Mouse (Mus musculus) forebrain, embryonic 15.5 days (tissue): ENCODE results near the gene Oxsm. TPM values are rescaled to one million over a fixed set of nuclear protein-coding genes. Genes with fewer than 3 reads are reported as not detected.

Source experiments
- ATAC-seq: fragments of 200-750 bp; cut with Nextera tagmentation; replicated peaks from 2 replicates; pipeline ENCODE4 v1.8.0; 2017; ENCODE audit warnings: mild to moderate bottlenecking, moderate TSS enrichment, moderate library complexity
- H3K27ac ChIP-seq: fragments of 300-500 bp; sonication (generic); replicated peaks from 2 replicates; pipeline ENCODE4 v1.5.1; 2015; ENCODE audit warnings: mild to moderate bottlenecking, inconsistent platforms
- H3K27me3 ChIP-seq: fragments of 300-500 bp; sonication (generic); 2 replicates; pipeline ENCODE4 v1.6.1; 2015; ENCODE audit warnings: inconsistent platforms
- H3K36me3 ChIP-seq: fragments of 300-500 bp; sonication (generic); 2 replicates; pipeline ENCODE4 v1.6.1; 2015; ENCODE audit warnings: mild to moderate bottlenecking, inconsistent platforms
- H3K4me1 ChIP-seq: fragments of 300-500 bp; sonication (generic); 2 replicates; pipeline ENCODE4 v1.6.1; 2015; ENCODE audit warnings: inconsistent platforms
- H3K4me2 ChIP-seq: fragments of 300-500 bp; sonication (generic); replicated peaks from 2 replicates; pipeline ENCODE4 v1.6.1; 2015; ENCODE audit warnings: mild to moderate bottlenecking, inconsistent platforms
- H3K4me3 ChIP-seq: fragments of 300-500 bp; sonication (generic); 2 replicates; pipeline ENCODE4 v1.5.1; 2015; ENCODE audit warnings: mild to moderate bottlenecking, inconsistent platforms
- H3K9ac ChIP-seq: fragments of 300-500 bp; sonication (generic); replicated peaks from 2 replicates; pipeline ENCODE4 v1.6.1; 2015; ENCODE audit warnings: mild to moderate bottlenecking, inconsistent platforms
- H3K9me3 ChIP-seq: fragments of 300-500 bp; sonication (generic); 2 replicates; pipeline ENCODE4 v1.6.1; 2016; ENCODE audit warnings: inconsistent platforms
- WGBS: fragments of 180-500 bp; shearing (Covaris S2); methylation state at CpG from one replicate; pipeline ENCODE4 v1.1.7; 2015; ENCODE audit warnings: mixed read lengths; 5-methylcytosine and 5-hydroxymethylcytosine counted together
- polyA plus RNA-seq: library from polyadenylated mRNA; unstranded; fragments of >200 nt; fragmentation: Nextera tagmentation; extraction: Ambion mirVana; gene quantifications from 2 replicates; pipeline ENCODE4 v1.2.1, GENCODE M21; 2015

The Oxsm gene
- polyA plus RNA-seq, 1 experiment from 2014 or later: 1.7 TPM

DNA sequence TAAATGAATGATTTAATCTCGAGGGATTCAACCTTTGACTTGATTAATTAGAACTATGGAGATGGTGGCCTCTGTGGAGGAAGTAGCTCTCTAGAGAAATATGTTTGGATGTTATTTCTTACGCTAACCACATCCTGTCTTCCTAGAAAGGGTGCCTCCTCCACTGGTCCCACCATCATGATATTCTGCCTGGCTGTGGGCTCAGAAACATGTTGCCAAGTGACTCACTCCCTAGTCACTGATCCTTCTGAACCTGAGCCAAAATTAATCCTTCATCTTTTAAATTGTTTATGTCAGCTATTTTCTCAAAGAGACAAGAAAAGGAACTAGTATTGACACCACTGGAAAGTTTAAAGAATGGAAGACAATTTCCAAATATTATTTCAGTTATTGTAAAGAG is 6.6 kb upstream of the Oxsm start:
- 91% methylated on average over 2 of the region's 2 CpGs for WGBS
- ATAC-seq: no peak
- Histone ChIP-seq H3K4me1 (0 out of 2 replicates have a peak, but pooled peaks cover 5% of the 10 kb centered on the region), H3K27ac (no peak overlapping the region), H3K36me3 (peaks cover 11% of the 10 kb centered on the region), H3K9me3 (no peaks in the 10 kb centered on the region), H3K4me3 (no peak overlapping the region), H3K9ac (no peak overlapping the region), H3K4me2 (no peak overlapping the region), H3K27me3 (no peaks in the 10 kb centered on the region)

DNA sequence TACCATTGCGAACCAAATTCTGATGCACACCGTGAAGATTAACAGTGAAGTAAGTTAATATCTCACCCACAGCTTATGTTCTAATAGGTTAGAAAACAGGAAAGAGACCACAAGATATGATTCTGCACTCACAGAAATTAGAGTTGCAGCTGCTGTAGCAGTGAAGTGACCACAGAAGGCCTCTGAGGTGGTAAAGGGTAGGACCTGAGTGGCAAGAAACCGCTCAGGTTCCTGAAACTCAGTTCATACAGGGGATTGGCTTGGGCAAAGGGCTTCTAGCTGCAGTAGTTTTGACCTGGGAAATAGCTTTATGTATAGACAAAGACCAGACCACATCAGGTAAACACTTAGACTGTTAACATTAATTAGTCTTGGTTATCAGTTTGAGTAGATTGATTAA is 6.1 kb upstream of the Oxsm start:
- Histone ChIP-seq H3K36me3 (peaks cover 11% of the 10 kb centered on the region), H3K9ac (no peak overlapping the region), H3K27me3 (no peaks in the 10 kb centered on the region), H3K4me3 (no peak overlapping the region), H3K4me1 (peaks cover 4% of the 10 kb centered on the region; the same call in 1 of the 2 replicates), H3K9me3 (no peaks in the 10 kb centered on the region), H3K4me2 (no peak overlapping the region), H3K27ac (no peak overlapping the region)
- no peak for ATAC-seq
- WGBS: 95% methylated on average over 3 of the region's 3 CpGs

DNA sequence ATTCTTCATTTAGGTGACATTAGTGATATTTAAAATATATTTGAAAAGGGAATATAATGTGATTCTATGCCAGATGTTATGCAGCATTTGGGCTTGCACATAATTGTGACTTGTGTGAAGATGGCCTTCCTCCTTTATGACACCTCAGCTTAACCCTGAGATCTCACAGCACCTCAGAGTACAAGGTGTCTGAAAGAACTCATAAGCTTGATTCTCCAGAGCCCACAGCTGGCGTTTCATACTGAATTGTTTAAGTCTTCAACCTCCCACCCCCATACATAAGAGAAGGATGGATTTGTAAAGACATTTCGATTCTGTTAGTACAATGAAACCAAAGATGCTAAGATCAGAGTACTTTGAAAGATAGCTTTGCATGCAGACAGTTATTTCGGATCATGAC is 491 bp upstream of the Oxsm start:
- Histone ChIP-seq H3K36me3 (no peaks in the 10 kb centered on the region; the same call in 1 of the 2 replicates), H3K9ac (peak overlapping the region; percentile 96), H3K27me3 (no peaks in the 10 kb centered on the region), H3K27ac (no peak overlapping the region), H3K4me2 (peak overlapping the region; percentile 89), H3K4me3 (peak overlapping the region; percentile 89), H3K4me1 (peaks cover 17% of the 10 kb centered on the region), H3K9me3 (no peaks in the 10 kb centered on the region)
- ATAC-seq: no peak
- 67% methylated on average over 3 of the region's 3 CpGs for WGBS

DNA sequence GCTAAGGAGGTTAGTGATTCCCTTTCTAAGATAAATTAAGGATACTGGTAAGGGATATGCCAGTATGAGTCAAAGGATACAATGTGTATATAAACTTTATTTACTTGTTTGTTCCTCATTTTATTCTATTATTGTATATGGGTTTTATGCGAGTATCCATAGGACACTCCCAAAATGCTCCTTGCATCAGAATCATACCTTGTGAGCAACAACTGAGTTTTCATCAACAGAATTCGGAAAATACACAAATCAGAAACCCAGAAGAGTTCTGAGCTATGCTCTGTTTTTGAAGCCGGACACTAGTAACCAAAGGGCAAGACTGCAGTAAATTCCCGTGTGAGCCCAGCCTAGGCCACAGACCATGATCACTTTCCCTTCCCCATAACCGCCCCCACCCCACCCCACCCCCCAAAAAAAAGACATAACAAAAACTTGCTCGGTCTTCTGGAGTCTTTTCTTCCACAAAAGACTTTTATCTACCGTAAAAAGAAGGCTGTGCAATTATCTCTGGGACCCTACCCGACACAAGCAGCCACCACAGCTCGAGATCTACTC is 928 bp downstream of the Oxsm start:
- H3K4me3 ChIP-seq: peak overlapping the region; percentile 89
- peak overlapping the region; percentile 82; the same call in 1 of the 2 replicates for H3K27ac ChIP-seq
- no peaks in the 10 kb centered on the region for H3K36me3 ChIP-seq
- peak; percentile 39 for ATAC-seq
- H3K9me3 ChIP-seq: no peaks in the 10 kb centered on the region
- WGBS: 20% methylated on average over 9 of the region's 9 CpGs
- H3K9ac ChIP-seq: peak overlapping the region; percentile 96
- H3K27me3 ChIP-seq: no peaks in the 10 kb centered on the region
- H3K4me1 ChIP-seq: peaks cover 20% of the 10 kb centered on the region
- peak overlapping the region; percentile 89 for H3K4me2 ChIP-seq

DNA sequence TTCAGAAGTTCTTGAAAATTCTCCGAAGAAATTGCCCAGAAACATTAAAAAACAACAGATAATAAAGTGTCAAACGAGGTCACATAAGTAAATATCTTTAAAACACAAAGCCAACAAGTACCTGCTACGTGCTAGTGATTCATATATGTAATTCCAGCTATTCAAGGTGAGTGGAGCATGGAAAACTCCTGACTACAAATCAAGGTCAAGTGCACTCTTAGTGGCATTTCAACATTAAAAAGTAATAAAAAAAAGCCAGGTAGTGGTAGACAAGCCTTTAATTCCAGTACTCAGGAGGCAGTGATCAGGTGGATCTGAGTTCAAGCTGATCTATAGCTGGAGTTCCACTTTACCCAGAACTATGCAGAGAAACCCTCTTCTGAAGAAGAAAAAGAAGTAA is 1.5 kb downstream of the Oxsm start:
- Histone ChIP-seq H3K4me3 (0 out of 2 replicates have a peak overlapping the region, but pooled peaks have one; percentile 89), H3K36me3 (no peaks in the 10 kb centered on the region), H3K27ac (no peak overlapping the region), H3K4me2 (no peak overlapping the region), H3K9me3 (no peaks in the 10 kb centered on the region), H3K9ac (no peak overlapping the region), H3K27me3 (no peaks in the 10 kb centered on the region), H3K4me1 (peaks cover 23% of the 10 kb centered on the region)
- no peak for ATAC-seq
- 76% methylated on average over 3 of the region's 3 CpGs for WGBS

DNA sequence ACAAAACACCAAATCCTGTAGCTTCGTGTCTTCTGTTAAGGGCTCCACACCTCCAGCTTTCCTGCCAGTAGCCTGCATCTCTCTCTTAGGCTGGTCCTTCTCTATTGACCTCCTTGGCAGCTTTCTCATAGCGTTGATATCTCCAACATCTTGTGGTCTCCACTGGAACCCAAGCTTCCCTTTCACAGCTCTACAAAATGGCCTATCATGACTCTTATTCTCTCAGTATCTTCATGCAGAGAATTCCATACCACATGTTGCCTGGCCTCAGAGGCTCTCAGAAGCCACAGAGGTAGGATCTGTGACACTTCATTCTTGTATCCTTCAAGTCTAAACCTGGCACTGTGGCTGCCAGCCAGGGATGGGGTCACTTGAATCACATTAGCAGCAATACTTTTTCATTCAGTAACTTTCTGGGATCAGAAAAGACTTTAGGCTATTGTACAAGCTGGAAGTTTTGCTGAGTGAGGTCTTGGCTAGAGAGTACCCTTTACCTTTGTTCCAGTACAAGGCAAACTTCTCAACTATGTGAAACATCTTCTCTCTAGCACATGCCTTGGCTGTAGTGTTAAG is 3.2 kb downstream of the Oxsm start:
- Histone ChIP-seq H3K27ac (no peak overlapping the region), H3K27me3 (no peaks in the 10 kb centered on the region), H3K9me3 (no peaks in the 10 kb centered on the region), H3K36me3 (no peaks in the 10 kb centered on the region), H3K4me2 (no peak overlapping the region), H3K4me3 (no peak overlapping the region), H3K9ac (no peak overlapping the region), H3K4me1 (peaks cover 28% of the 10 kb centered on the region)
- ATAC-seq: no peak
- WGBS: 93% methylated on average over 2 of the region's 2 CpGs

DNA sequence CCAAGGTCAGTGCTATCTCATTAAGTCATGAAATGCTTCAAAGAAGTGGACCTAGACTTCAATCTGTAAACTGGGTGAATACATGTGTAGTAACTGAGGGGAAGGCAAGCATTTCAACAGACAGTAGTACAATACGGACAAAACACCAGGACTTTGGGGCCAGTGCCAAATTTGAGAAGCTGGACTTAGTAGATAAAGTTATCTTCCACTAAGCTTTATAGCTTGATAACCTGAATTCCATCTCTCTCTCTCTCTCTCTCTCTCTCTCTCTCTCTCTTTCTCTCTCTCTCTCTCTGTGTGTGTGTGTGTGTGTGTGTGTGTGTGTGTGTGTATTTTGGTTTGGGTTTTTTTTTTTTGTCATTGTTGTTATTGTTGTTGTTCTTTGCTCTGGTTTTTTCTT is 4.5 kb downstream of the Oxsm start:
- no peak for ATAC-seq
- Histone ChIP-seq H3K9ac (no peak overlapping the region), H3K27me3 (no peaks in the 10 kb centered on the region), H3K4me2 (no peak overlapping the region), H3K9me3 (no peaks in the 10 kb centered on the region), H3K4me3 (no peak overlapping the region), H3K4me1 (peaks cover 22% of the 10 kb centered on the region), H3K27ac (no peak overlapping the region), H3K36me3 (no peaks in the 10 kb centered on the region)
- 58% methylated on average over 1 of the region's 1 CpGs for WGBS

DNA sequence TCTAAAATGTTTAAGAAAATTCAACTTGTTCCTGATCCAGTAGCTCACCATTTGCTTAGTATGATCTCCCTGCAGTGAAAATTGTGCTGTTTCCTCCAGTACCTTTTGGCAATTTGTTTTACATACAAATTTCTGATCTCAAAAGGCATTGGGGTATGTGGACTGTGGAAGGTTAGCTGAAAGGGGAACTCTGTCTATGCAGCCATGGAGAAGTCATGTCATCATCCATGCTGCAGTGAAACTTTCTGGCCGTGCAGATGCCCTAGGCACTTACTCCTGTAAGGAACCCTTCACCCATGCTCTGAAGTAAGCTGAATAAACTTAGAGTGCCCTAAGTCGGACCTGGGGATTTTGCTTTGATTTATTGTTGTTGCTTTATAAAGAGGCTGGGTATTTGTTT is 5.2 kb downstream of the Oxsm start:
- H3K36me3 ChIP-seq: no peaks in the 10 kb centered on the region
- H3K4me3 ChIP-seq: no peak overlapping the region
- no peak overlapping the region for H3K4me2 ChIP-seq
- no peak for ATAC-seq
- no peaks in the 10 kb centered on the region for H3K27me3 ChIP-seq
- no peak overlapping the region for H3K27ac ChIP-seq
- 47% methylated on average over 2 of the region's 2 CpGs for WGBS
- H3K9me3 ChIP-seq: no peaks in the 10 kb centered on the region
- H3K9ac ChIP-seq: no peak overlapping the region
- H3K4me1 ChIP-seq: peaks cover 16% of the 10 kb centered on the region

DNA sequence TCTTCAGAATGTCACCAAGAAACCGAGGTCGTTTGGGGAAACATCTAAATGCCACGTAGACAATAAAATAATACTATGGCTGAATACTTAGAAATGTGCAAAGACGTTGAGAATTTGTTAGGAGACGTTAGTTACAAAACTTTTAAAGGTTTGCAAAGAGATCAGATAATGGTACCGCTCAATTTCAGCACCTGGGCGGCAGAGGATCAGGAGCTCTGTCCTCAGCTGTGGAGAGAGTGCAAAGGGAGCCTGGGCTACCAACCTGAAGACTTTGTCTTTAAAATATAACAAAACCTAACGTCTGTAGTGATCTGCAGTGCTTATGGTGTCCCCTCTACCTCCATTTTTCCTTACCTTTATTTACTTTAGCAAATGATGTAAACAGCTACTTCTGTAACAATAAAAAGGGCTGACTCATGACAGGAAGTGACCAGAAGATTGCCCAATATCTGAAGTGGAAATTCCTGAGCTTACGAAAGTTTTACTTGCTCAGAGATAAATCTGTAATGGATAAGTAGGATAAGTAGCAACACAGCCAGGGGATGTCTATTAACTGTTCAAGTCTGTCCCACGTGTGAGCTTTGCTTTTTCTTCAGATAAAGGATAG is 5.9 kb downstream of the Oxsm start:
- Histone ChIP-seq H3K9ac (peak overlapping the region; percentile 70), H3K4me2 (peak overlapping the region; percentile 76), H3K4me3 (peak overlapping the region; percentile 71), H3K36me3 (no peaks in the 10 kb centered on the region), H3K27me3 (no peaks in the 10 kb centered on the region), H3K9me3 (no peaks in the 10 kb centered on the region), H3K27ac (peak overlapping the region; percentile 72; the same call in 1 of the 2 replicates), H3K4me1 (peaks cover 15% of the 10 kb centered on the region)
- WGBS: 21% methylated on average over 10 of the region's 10 CpGs
- ATAC-seq: no peak

DNA sequence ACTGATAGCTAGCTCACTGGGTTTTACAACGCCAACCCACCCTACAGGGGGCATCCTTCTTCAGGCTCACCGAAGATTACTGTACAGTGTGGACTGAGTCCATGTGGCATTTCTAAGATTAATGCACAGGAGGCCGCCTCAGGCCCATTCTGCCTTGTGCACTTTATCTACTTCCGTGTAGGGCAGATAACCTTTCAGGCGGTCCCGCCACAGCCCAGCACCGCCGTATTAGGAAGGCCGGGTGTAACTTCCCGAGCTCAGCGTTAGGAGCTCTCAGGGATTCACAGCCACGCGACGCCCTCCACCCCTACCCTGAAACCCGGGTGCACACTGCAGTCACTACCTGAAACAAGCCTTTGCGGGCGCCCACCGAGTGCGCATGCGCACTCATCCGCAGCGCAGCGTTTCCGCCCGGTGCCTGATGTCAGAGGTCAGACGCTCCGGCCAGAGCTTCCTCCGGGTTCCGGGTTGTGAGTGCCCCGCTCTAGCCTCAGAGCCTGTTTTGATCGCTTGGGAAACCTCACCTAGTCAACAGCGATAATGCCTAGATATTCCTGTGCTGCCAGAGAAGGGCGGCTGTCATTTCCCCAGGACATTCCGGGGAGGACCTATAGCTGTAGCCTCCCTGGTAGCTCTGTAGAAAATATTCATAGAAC is 6.5 kb downstream of the Oxsm start:
- H3K27ac ChIP-seq: peak overlapping the region; percentile 72

DNA sequence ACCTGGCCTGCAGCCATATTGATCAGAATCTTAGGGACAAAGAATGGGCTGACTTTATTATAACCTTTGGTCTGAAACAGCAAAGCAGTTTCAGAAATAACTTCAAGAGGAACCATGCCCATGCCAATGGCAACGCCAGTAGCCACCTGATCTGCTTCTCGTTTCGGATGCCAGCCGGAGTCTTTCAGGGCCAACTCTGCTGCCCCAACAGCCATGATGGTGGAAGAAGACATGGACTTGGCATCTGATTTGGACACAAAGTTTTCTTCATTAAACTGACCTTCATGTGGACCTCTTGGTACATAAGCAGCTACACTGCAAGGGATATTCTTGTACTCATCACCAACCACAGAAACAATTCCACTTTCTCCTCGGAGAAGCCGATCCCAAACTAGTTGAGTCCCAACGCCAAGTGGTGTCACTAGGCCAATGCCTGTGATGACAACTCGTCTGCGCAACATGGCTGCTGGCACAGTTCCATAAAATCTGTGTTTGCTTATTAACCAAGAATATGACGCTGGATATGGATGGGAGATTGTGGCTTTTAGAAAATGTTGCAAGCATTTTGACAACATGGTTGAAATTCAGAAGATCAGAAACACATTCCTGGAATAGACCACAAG is 7.3 kb downstream of the Oxsm start:
- 0 out of 2 replicates have a peak overlapping the region, but pooled peaks have one; percentile 76 for H3K4me2 ChIP-seq
- 93% methylated on average over 10 of the region's 10 CpGs for WGBS
- peak; percentile 5; the same call in 1 of the 2 replicates for ATAC-seq
- H3K27me3 ChIP-seq: no peaks in the 10 kb centered on the region
- no peak overlapping the region; the same call in 1 of the 2 replicates for H3K4me3 ChIP-seq
- H3K9me3 ChIP-seq: no peaks in the 10 kb centered on the region
- peaks cover 11% of the 10 kb centered on the region for H3K4me1 ChIP-seq
- H3K36me3 ChIP-seq: no peaks in the 10 kb centered on the region
- H3K9ac ChIP-seq: no peak overlapping the region
- no peak overlapping the region for H3K27ac ChIP-seq

More for the DNA sequence above, 6.5 kb downstream of the Oxsm start:
- WGBS: 5% methylated on average over 34 of the region's 34 CpGs
- Histone ChIP-seq H3K27me3 (no peaks in the 10 kb centered on the region), H3K9me3 (no peaks in the 10 kb centered on the region), H3K4me3 (peak overlapping the region; percentile 71), H3K4me1 (peaks cover 11% of the 10 kb centered on the region), H3K4me2 (peak overlapping the region; percentile 76), H3K36me3 (no peaks in the 10 kb centered on the region), H3K9ac (peak overlapping the region; percentile 70)
- ATAC-seq: peak; percentile 93

DNA sequence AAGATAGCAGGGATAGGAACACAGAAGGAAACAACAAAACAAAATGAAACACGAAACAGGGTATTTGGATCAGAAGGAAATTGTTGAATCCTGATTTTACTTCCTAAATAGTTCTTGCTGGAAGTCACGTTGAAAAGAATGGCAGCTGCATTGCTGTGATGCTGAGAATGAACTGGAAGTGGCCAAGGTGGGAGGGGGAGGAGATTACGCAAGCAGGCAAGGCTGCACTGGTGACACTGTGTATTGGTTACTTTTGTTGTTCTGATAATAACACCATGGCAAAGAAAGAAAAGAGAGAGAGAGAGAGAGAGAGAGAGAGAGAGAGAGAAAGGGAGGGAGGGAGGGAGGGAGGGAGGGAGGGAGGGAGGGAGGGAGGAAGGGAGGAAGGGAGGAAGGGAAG is 13.1 kb downstream of the Oxsm start:
- no peak overlapping the region for H3K4me2 ChIP-seq
- no peaks in the 10 kb centered on the region for H3K4me1 ChIP-seq
- no peak overlapping the region for H3K9ac ChIP-seq
- ATAC-seq: no peak
- 68% methylated on average over 3 of the region's 3 CpGs for WGBS
- H3K27me3 ChIP-seq: no peaks in the 10 kb centered on the region
- H3K4me3 ChIP-seq: no peak overlapping the region
- no peak overlapping the region for H3K27ac ChIP-seq
- H3K9me3 ChIP-seq: no peaks in the 10 kb centered on the region
- no peaks in the 10 kb centered on the region for H3K36me3 ChIP-seq
